Mouse (Mus musculus) c-Kit-positive CD71-positive TER-119-negative erythroid progenitor cells, embryonic 14.5 days (primary cell): ENCODE data around the gene Elk3.
"Not testable (repeated sequence)": the region's sequence is repeated elsewhere in the genome, so short reads cannot be mapped to it uniquely, and the experiment has no call there.

Source experiments
- DNase-seq: peaks from one replicate; pipeline ENCODE4 v3.0.0-alpha.2; 2013; ENCODE audit warnings: low read depth

The Elk3 gene

DNA sequence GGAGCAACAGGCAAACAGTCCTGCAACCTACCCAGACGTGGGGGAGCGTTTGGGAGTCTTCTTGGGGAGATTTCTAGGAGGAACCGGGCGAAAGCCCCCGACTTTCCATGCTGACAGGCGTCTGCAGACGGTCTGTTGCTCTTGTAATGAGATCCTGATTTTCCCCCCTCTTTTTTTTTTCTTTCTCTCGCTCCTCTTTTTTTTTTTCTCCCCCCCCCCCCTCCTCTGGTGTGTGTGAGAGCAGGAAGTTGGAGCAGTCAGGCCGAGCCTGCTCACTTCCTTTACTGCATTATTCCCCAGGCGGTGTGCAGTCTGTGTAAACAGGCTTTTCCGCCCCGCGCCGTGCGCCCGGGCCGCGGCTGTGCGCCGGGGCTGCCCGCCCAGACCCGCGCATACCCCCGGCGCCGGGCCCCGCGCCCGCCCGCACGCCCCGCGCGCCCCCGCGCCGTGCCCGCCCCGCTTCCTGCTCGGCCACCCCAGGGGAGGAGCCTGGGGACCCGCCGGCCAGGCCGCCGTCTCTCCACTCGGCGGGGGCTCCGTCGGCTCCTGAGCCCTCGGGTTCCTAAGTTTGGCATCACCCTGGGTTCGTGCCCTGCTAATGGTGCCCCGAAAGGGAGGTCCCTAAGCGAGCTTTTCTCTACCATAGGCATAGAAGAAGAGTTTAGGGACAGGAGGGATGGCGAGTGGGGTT, at the start of gene Elk3:
TSS of gene Elk3 (minus strand) at position 415 of the 691 bp plus-strand sequence.
- DNase-seq = no peak

GRCm38 (mm10) chr10:93360623-93361022, 49.7 kb upstream of the Elk3 start:
- DNase-seq = no peak

GRCm38 (mm10) chr10:93360190-93360589, 49.3 kb upstream of the Elk3 start:
- DNase-seq = not testable (repeated sequence)

DNA sequence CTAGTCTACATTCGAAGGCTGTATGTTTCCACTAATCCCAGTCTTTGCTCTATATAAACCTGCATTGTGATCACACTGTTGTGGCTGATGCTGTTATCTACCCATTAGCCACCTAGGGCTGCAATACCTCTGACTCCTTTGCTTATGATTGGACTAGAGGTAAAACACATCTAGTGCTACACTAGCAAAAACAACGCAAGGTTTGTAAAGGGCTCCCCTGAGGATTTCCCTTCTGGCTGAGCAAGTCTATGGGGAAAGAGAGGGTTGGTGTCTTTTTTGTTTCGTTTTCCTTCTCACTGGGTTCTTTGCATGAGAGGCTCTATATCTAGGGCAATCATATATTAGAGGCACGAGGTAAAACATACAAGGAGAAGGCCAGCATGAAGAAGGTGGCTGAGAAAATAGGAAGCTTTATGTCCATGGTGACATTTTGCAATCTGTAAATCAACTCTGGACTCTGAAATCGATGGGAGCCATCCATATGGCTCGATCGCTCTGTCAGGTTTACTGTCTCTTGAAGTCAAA, 48.5 kb upstream of the Elk3 start:
- DNase-seq = no peak

DNA sequence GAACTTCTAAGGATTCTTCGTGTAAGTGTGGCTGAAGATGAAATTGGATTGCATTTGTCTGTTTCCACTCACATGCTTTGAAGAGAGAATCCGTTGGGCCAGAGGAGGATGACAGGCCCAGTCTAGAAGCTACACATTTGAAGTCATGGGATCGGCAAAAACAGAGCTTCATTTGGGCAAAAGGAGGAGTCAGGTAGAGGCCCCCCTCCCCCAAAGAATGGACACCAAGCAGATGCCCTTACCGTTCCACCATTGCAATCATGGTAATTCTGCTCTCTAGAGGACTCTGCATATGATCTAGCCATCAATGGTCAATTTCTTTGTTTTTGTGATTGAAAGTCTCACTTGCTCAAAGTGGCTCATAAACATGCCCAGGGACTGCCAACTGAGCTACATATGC, 47.9 kb upstream of the Elk3 start:
- DNase-seq = no peak

DNA sequence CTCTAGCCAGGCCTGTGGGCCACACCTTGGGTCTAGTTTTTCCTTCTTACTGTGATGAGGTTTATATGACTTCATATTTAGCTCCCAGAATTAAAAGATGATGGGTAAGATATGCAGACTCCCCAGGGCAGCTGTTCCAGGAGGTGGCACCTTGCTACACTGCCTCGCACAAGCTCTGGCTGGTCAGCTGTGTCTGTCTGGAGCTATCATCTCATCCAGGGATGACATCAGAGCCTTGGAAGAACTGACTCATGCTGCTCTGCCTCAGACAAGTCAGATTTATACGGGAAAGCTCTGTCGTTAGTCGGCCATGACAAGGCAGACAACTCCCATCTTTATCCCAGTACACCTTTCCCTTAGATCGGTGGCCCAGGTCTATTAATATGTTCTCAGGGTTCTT, 46.2 kb upstream of the Elk3 start:
- no peak for DNase-seq

GRCm38 (mm10) chr10:93356122-93356521, 45.2 kb upstream of the Elk3 start:
- DNase-seq = no peak

- DNase-seq = no peak
Measured at GRCm38 (mm10) chr10:93355276-93355927, 44.5 kb upstream of the Elk3 start.

- DNase-seq = no peak
Measured at GRCm38 (mm10) chr10:93353545-93354326, 42.8 kb upstream of the Elk3 start.

DNA sequence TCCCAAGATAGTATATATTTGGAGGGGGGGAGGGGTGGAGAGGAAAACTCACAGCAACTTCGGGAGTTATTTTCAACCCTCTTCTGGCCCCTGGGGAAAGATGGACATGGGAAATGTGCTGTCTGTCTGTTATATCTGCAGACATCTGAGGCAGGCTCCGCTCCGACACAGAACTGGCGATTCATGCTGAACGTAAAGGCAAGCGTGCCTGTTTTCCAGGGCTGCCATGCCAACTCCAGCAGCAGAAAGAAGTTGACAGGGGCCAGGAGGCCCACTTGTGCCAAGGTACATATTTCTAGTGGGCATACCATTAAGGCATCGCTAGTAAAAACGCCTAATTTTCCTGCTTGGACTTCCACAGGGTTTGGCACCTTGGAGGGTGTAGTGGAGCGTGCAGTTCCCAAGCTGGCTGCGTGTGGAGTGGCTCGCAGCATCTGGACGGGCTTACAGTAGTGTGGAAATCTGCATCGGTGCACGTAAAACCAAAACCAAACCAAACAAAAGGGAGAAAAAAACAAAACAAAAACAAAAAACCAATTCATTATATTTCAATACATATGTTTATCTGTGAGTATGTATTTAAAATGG, 37.1 kb upstream of the Elk3 start:
- DNase-seq = no peak

DNA sequence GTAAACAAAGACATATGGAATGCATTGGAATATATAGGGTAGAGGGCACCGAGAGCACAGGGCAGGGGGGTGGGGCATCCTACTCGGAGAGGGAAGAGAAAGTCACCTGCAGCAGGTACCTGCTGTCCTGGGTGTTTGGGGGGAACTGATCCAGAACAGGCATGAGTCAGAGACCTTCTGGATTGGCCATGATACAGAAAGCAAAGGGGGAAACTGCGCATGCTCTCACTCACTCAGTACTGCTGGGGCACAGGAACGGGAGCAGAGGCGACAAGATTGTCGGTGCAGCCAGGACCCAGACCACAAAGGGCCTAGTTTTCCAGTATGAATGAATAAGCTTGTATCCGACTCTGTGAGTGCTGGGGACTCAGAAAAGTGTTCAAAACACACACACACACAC, 36.5 kb upstream of the Elk3 start:
- DNase-seq = no peak

GRCm38 (mm10) chr10:93346208-93346936, 35.4 kb upstream of the Elk3 start:
- no peak for DNase-seq

GRCm38 (mm10) chr10:93345497-93345896, 34.6 kb upstream of the Elk3 start:
- DNase-seq = no peak

DNA sequence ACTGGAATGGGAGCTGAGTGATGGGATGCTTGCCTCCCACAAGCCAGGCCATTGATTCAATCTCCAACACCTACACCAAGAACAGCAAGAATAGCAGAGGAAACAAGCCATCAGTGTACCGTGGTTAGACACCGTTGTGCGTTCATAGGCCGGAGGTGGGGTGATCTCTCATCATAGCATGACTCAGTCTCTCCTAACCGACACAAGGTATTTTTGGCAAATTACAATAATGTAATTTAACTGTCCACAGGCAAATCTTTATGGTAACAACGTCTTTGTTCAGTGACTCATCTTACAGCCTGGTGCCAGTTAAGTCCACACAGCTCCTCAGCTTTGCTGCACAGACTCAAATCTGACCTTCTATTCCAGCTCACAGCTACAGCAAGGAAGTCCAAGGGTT, 32.5 kb upstream of the Elk3 start:
- no peak for DNase-seq

- DNase-seq = no peak
Measured at GRCm38 (mm10) chr10:93342986-93343385, 32.1 kb upstream of the Elk3 start.

DNA sequence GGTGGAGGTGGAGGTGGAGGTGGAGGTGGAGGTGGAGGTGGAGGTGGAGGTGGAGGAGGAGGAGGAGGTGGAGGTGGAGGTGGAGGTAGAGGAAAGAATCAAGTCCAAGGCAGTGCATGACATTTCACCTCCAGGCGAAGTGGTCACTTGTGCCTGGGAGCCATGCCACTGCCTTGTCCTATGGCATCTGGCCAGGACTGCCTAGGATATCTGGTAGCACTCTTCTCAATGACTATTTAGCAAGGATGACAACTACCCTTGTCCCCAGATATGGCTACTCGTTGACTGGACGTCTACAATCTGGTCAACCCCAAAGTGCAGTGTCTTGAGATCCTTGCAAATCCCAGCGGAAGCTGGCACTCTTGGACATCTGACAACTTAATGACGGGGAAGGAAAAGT, 27.6 kb upstream of the Elk3 start:
- DNase-seq = no peak

DNA sequence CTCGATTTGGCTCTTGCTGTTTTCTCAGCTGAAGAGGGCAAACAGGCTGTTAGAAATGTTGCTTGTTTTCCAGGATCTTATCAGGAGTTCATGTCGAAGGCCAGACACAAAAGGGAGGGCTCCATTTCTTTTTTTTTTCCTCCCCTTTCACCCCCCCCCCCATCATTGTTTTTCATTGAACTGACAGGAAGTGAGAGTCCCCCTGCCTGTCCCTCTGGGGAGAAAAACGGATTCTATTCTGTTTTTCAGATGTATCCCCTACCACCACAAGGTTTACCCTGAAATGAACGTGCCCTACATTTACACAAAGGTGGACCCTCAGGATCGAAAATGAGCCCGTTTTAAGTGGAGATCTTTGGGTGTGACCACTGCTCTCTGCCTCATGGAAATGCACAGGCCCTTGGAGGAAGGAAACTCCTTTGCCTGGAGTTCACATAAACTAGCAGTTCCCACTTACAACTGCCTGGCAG, 25.6 kb upstream of the Elk3 start:
- no peak for DNase-seq

- DNase-seq = no peak
Measured at GRCm38 (mm10) chr10:93335828-93336461, 25.0 kb upstream of the Elk3 start.

DNA sequence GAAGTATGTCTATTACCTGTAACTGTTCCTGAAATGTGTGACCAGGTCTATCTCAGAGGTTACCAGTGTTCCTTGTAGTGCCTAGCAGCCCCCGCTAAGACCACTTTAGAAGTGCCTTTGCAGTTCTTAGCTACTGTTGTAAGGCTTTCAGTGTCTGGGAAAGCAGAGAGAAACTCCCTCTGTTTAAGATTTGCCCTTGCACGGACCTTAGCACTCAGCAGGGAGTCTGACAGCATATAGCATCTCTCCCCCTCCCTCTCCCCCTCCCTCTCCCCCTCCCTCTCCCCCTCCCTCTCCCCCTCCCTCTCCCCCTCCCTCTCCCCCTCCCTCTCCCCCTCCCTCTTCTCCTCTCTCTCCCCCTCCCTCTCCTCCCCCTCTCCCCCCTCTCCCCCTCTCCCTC, 24.1 kb upstream of the Elk3 start:
- DNase-seq = no peak

- DNase-seq = peak; percentile 15
Measured at GRCm38 (mm10) chr10:93333239-93333638, 22.3 kb upstream of the Elk3 start.

- no peak for DNase-seq
Measured at GRCm38 (mm10) chr10:93332261-93332809, 21.4 kb upstream of the Elk3 start.
